Mouse (Mus musculus) lung, embryonic 14.5 days (tissue): ENCODE measurements at regions not wholly inside any gene's neighbourhood (a gene's known extent, or its start where the extent isn't known, plus 50 kb on each side); places are given as distances from the start of the nearest gene placed in this dataset.

Source experiments
- ATAC-seq: fragments of 200-750 bp; cut with Nextera tagmentation; 2 replicates; pipeline ENCODE4 v1.8.0; 2017; ENCODE audit warnings: mild to moderate bottlenecking, moderate TSS enrichment, moderate library complexity; ENCODE audit not compliant: insufficient read depth
- DNase-seq: peaks from one replicate; pipeline ENCODE4 v3.0.0-alpha.2; 2015
- H3K27ac ChIP-seq: fragments of 300-500 bp; sonication (generic); 2 replicates; pipeline ENCODE4 v1.5.1; 2014; ENCODE audit warnings: low read depth, mild to moderate bottlenecking, moderate library complexity
- H3K27me3 ChIP-seq: fragments of 300-500 bp; sonication (generic); 2 replicates; pipeline ENCODE4 v1.6.1; 2014; ENCODE audit warnings: low read length, control low read depth; ENCODE audit not compliant: insufficient read depth
- H3K36me3 ChIP-seq: fragments of 300-500 bp; sonication (generic); 2 replicates; pipeline ENCODE4 v1.6.1; 2014; ENCODE audit warnings: control low read depth; ENCODE audit not compliant: insufficient read depth
- H3K4me1 ChIP-seq: fragments of 300-500 bp; sonication (generic); 2 replicates; pipeline ENCODE4 v1.6.1; 2014; ENCODE audit warnings: antibody characterized with exemption, control low read depth; ENCODE audit not compliant: insufficient read depth
- H3K4me2 ChIP-seq: fragments of 300-500 bp; sonication (generic); 2 replicates; pipeline ENCODE4 v1.6.1; 2014; ENCODE audit warnings: mild to moderate bottlenecking
- H3K4me3 ChIP-seq: fragments of 300-500 bp; sonication (generic); 2 replicates; pipeline ENCODE4 v1.5.1; 2014; ENCODE audit warnings: low read depth, low read length
- H3K9ac ChIP-seq: fragments of 300-500 bp; sonication (generic); 2 replicates; pipeline ENCODE4 v1.6.1; 2014
- H3K9me3 ChIP-seq: fragments of 300-500 bp; sonication (generic); 2 replicates; pipeline ENCODE4 v1.6.1; 2016; ENCODE audit warnings: low read depth, low read length, control low read depth
- CTCF ChIP-seq: IDR thresholded peaks from 2 replicates; pipeline ENCODE4 v1.5.1; 2016; ENCODE audit warnings: antibody characterized with exemption, low read depth
- WGBS: fragments of 180-500 bp; shearing (Covaris S2); extraction: QIAGEN DNeasy Blood & Tissue Kit; methylation state at CpG from one replicate; pipeline ENCODE4 v1.1.7; 2014; 5-methylcytosine and 5-hydroxymethylcytosine counted together

GRCm38 (mm10) chr10:9264309-9265000, 378.6 kb upstream of the Sash1 start:
- no peaks in the 10 kb centered on the region for H3K36me3 ChIP-seq
- no peak overlapping the region for H3K4me3 ChIP-seq
- ATAC-seq: no peak
- H3K27me3 ChIP-seq: no peaks in the 10 kb centered on the region
- WGBS: 63% methylated on average over 12 of the region's 12 CpGs
- H3K4me2 ChIP-seq: no peak overlapping the region
- H3K9me3 ChIP-seq: no peaks in the 10 kb centered on the region
- H3K9ac ChIP-seq: no peak overlapping the region
- DNase-seq: no peak
- H3K27ac ChIP-seq: no peak overlapping the region
- no peaks in the 10 kb centered on the region for H3K4me1 ChIP-seq
- TF ChIP-seq CTCF: no peak

- H3K9me3 ChIP-seq: no peaks in the 10 kb centered on the region
- H3K27me3 ChIP-seq: no peaks in the 10 kb centered on the region
- DNase-seq (no peak), ATAC-seq (no peak)
- no peak for TF ChIP-seq CTCF
- no peak overlapping the region for H3K4me2 ChIP-seq
- no peaks in the 10 kb centered on the region for H3K4me1 ChIP-seq
- WGBS: 96% methylated on average over 1 of the region's 1 CpGs
- no peak overlapping the region for H3K9ac ChIP-seq
- no peaks in the 10 kb centered on the region for H3K36me3 ChIP-seq
- no peak overlapping the region for H3K27ac ChIP-seq
- no peak overlapping the region for H3K4me3 ChIP-seq
These were observed 372.8 kb upstream of the Sash1 start for GRCm38 (mm10) chr10:9258705-9259104.

- WGBS: 14% methylated on average over 3 of the region's 3 CpGs
- Histone ChIP-seq H3K4me3 (no peak overlapping the region), H3K4me1 (no peaks in the 10 kb centered on the region), H3K36me3 (no peaks in the 10 kb centered on the region), H3K27me3 (no peaks in the 10 kb centered on the region), H3K9ac (no peak overlapping the region), H3K9me3 (no peaks in the 10 kb centered on the region), H3K27ac (no peak overlapping the region), H3K4me2 (no peak overlapping the region)
- no peak for ATAC-seq
- DNase-seq: peak; percentile 33
- TF ChIP-seq CTCF: no peak
These were observed 367.0 kb upstream of the Sash1 start for GRCm38 (mm10) chr10:9252941-9253217.

- Histone ChIP-seq H3K4me1 (no peaks in the 10 kb centered on the region), H3K4me3 (no peak overlapping the region), H3K9ac (no peak overlapping the region), H3K9me3 (no peaks in the 10 kb centered on the region), H3K36me3 (no peaks in the 10 kb centered on the region), H3K4me2 (no peak overlapping the region), H3K27me3 (no peaks in the 10 kb centered on the region), H3K27ac (no peak overlapping the region)
- WGBS: 43% methylated on average over 7 of the region's 7 CpGs
- ATAC-seq (no peak), DNase-seq (no peak)
- no peak for TF ChIP-seq CTCF
These were observed 366.5 kb upstream of the Sash1 start for GRCm38 (mm10) chr10:9252120-9252940.

- no peak for TF ChIP-seq CTCF
- Histone ChIP-seq H3K4me3 (no peak overlapping the region), H3K36me3 (no peaks in the 10 kb centered on the region), H3K4me2 (no peak overlapping the region), H3K9ac (no peak overlapping the region), H3K4me1 (no peaks in the 10 kb centered on the region; the same call in 1 of the 2 replicates), H3K27me3 (no peaks in the 10 kb centered on the region), H3K9me3 (no peaks in the 10 kb centered on the region), H3K27ac (no peak overlapping the region)
- WGBS: 66% methylated on average over 4 of the region's 4 CpGs
- ATAC-seq (no peak), DNase-seq (no peak)
These were observed 357.4 kb upstream of the Sash1 start for GRCm38 (mm10) chr10:9243281-9243618.

- DNase-seq (no peak), ATAC-seq (no peak)
- no peak overlapping the region for H3K27ac ChIP-seq
- 71% methylated on average over 7 of the region's 7 CpGs for WGBS
- H3K4me2 ChIP-seq: no peak overlapping the region
- H3K27me3 ChIP-seq: no peaks in the 10 kb centered on the region
- no peaks in the 10 kb centered on the region for H3K9me3 ChIP-seq
- no peak overlapping the region for H3K4me3 ChIP-seq
- H3K4me1 ChIP-seq: no peaks in the 10 kb centered on the region; the same call in 1 of the 2 replicates
- no peaks in the 10 kb centered on the region for H3K36me3 ChIP-seq
- no peak for TF ChIP-seq CTCF
- no peak overlapping the region for H3K9ac ChIP-seq
These were observed 356.9 kb upstream of the Sash1 start for GRCm38 (mm10) chr10:9242596-9243280.

GRCm38 (mm10) chr10:9239956-9240355, 354.1 kb upstream of the Sash1 start:
- peak; percentile 63 for ATAC-seq
- peak; percentile 79 for DNase-seq

More at GRCm38 (mm10) chr10:9239956-9240355, 354.1 kb upstream of the Sash1 start:
- H3K9me3 ChIP-seq: no peaks in the 10 kb centered on the region
- no peaks in the 10 kb centered on the region; the same call in 1 of the 2 replicates for H3K4me1 ChIP-seq
- no peak overlapping the region for H3K27ac ChIP-seq
- no peaks in the 10 kb centered on the region for H3K27me3 ChIP-seq
- 16% methylated on average over 6 of the region's 6 CpGs for WGBS
- no peak for TF ChIP-seq CTCF
- H3K4me3 ChIP-seq: no peak overlapping the region
- no peak overlapping the region for H3K9ac ChIP-seq
- H3K4me2 ChIP-seq: no peak overlapping the region
- H3K36me3 ChIP-seq: no peaks in the 10 kb centered on the region
